Mouse (Mus musculus) limb, embryonic 14.5 days (tissue): ENCODE data around the gene Tusc2. TPM values are rescaled to one million over a fixed set of nuclear protein-coding genes. Genes with fewer than 3 reads are reported as not detected.
"Not testable (repeated sequence)": the region's sequence is repeated elsewhere in the genome, so short reads cannot be mapped to it uniquely, and the experiment has no call there.

Source experiments
- ATAC-seq: fragments of 200-750 bp; cut with Nextera tagmentation; 2 replicates; pipeline ENCODE4 v1.8.0; 2017; ENCODE audit warnings: low read depth, moderate number of reproducible peaks, moderate TSS enrichment; ENCODE audit not compliant: low FRiP score
- DNase-seq: peaks from one replicate; pipeline ENCODE4 v3.0.0-alpha.2; 2015; ENCODE audit warnings: low spot score
- H3K27ac ChIP-seq: fragments of 300-500 bp; sonication (generic); replicated peaks from 2 replicates; pipeline ENCODE4 v1.5.1; 2014; ENCODE audit warnings: low read depth, mild to moderate bottlenecking, low read length, moderate library complexity, mixed read lengths
- H3K27me3 ChIP-seq: fragments of 300-500 bp; sonication (generic); 2 replicates; pipeline ENCODE4 v1.6.1; 2014; ENCODE audit warnings: low read length, mixed read lengths; ENCODE audit not compliant: control insufficient read depth, insufficient read depth
- H3K36me3 ChIP-seq: fragments of 300-500 bp; sonication (generic); 2 replicates; pipeline ENCODE4 v1.6.1; 2014; ENCODE audit warnings: mild to moderate bottlenecking, low read length, moderate library complexity, mixed read lengths; ENCODE audit not compliant: control insufficient read depth, insufficient read depth
- H3K4me1 ChIP-seq: fragments of 300-500 bp; sonication (generic); 2 replicates; pipeline ENCODE4 v1.6.1; 2014; ENCODE audit warnings: antibody characterized with exemption, low read length, mixed read lengths; ENCODE audit not compliant: control insufficient read depth, insufficient read depth
- H3K4me2 ChIP-seq: fragments of 300-500 bp; sonication (generic); replicated peaks from 2 replicates; pipeline ENCODE4 v1.6.1; 2014; ENCODE audit warnings: low read depth, mild to moderate bottlenecking, low read length, moderate library complexity; ENCODE audit not compliant: severe bottlenecking
- H3K4me3 ChIP-seq: fragments of 300-500 bp; sonication (generic); replicated peaks from 2 replicates; pipeline ENCODE4 v1.5.1; 2014; ENCODE audit warnings: low read length
- H3K9ac ChIP-seq: fragments of 300-500 bp; sonication (generic); 2 replicates; pipeline ENCODE4 v1.6.1; 2014; ENCODE audit warnings: mild to moderate bottlenecking, low read depth, low read length, moderate library complexity; ENCODE audit not compliant: severe bottlenecking
- H3K9me3 ChIP-seq: fragments of 300-500 bp; sonication (generic); 2 replicates; pipeline ENCODE4 v1.6.1; 2016; ENCODE audit warnings: low read length; ENCODE audit not compliant: control insufficient read depth
- POLR2A ChIP-seq: fragments of 200-500 bp; IDR thresholded peaks from 2 replicates; pipeline ENCODE4 v1.8.0; 2012; ENCODE audit warnings: inconsistent platforms, mild to moderate bottlenecking, moderate library complexity, borderline replicate concordance; ENCODE audit not compliant: insufficient read depth, insufficient read length; ENCODE audit errors: extremely low read depth
- WGBS: fragments of 180-500 bp; shearing (Covaris S2); extraction: QIAGEN DNeasy Blood & Tissue Kit; methylation state at CpG from one replicate; pipeline ENCODE4 v1.1.7; 2014; 5-methylcytosine and 5-hydroxymethylcytosine counted together
- polyA plus RNA-seq, 2 experiments: library from polyadenylated mRNA; depleted of rRNA in 1 of 2; stranded (reverse) in 1 of 2; unstranded in 1 of 2; fragments of >200 nt; fragmentation: Nextera tagmentation in 1 of 2; extraction: Ambion mirVana in 1 of 2; gene quantifications; 2 replicates each; pipeline versions ENCODE4 v1.2.1 to v1.2.3; 2012 to 2014

Gene Tusc2
- polyA plus RNA-seq, 2 experiments, result 35.8 to 43.0 TPM

GRCm38 (mm10) chr9:107570845-107571244 is 7.8 kb downstream of the Tusc2 start:
- Histone ChIP-seq H3K4me1 (peaks cover 27% of the 10 kb centered on the region), H3K9ac (no peak overlapping the region; the same call in 1 of the 2 replicates), H3K4me2 (peak overlapping the region; percentile 93), H3K27me3 (no peaks in the 10 kb centered on the region), H3K36me3 (peaks cover 37% of the 10 kb centered on the region), H3K27ac (no peak overlapping the region), H3K4me3 (peak overlapping the region; percentile 75), H3K9me3 (no peaks in the 10 kb centered on the region)
- no peak for DNase-seq
- no peak for ATAC-seq
- WGBS, result 91% methylated on average over 21 of the region's 21 CpGs
- no peak for TF ChIP-seq POLR2A

- Histone ChIP-seq H3K27me3 (no peaks in the 10 kb centered on the region), H3K4me2 (0 out of 2 replicates have a peak overlapping the region, but pooled peaks have one; percentile 93), H3K9me3 (no peaks in the 10 kb centered on the region), H3K4me3 (no peak overlapping the region), H3K27ac (no peak overlapping the region), H3K4me1 (peaks cover 36% of the 10 kb centered on the region), H3K36me3 (peaks cover 37% of the 10 kb centered on the region), H3K9ac (no peak overlapping the region; the same call in 1 of the 2 replicates)
- TF ChIP-seq POLR2A, result no peak
- WGBS, result 91% methylated on average over 22 of the region's 22 CpGs
- no peak for DNase-seq
- no peak for ATAC-seq
These were observed 8.7 kb downstream of the Tusc2 start for GRCm38 (mm10) chr9:107571534-107572326.

GRCm38 (mm10) chr9:107572327-107572662 is 9.2 kb downstream of the Tusc2 start:
- Histone ChIP-seq H3K4me3 (no peak overlapping the region), H3K36me3 (peaks cover 37% of the 10 kb centered on the region), H3K4me2 (no peak overlapping the region), H3K27ac (no peak overlapping the region), H3K9ac (no peak overlapping the region), H3K4me1 (peaks cover 41% of the 10 kb centered on the region), H3K27me3 (no peaks in the 10 kb centered on the region), H3K9me3 (no peaks in the 10 kb centered on the region)
- 97% methylated on average over 2 of the region's 2 CpGs for WGBS
- no peak for TF ChIP-seq POLR2A
- DNase-seq (no peak), ATAC-seq (no peak)

GRCm38 (mm10) chr9:107573774-107574173 is 10.7 kb downstream of the Tusc2 start:
- H3K27me3 ChIP-seq, H3K9me3 ChIP-seq, H3K4me3 ChIP-seq, H3K4me2 ChIP-seq, DNase-seq, H3K27ac ChIP-seq, H3K9ac ChIP-seq, ATAC-seq: not testable (repeated sequence)
- peaks cover 38% of the 10 kb centered on the region for H3K4me1 ChIP-seq
- peaks cover 37% of the 10 kb centered on the region for H3K36me3 ChIP-seq
- 82% methylated on average over 6 of the region's 6 CpGs for WGBS

GRCm38 (mm10) chr9:107575579-107576356 is 12.7 kb downstream of the Tusc2 start:
- Histone ChIP-seq H3K27me3 (no peaks in the 10 kb centered on the region), H3K4me3 (no peak overlapping the region), H3K9ac (no peak overlapping the region), H3K27ac (peak overlapping the region; percentile 75), H3K4me1 (peaks cover 31% of the 10 kb centered on the region), H3K36me3 (peaks cover 36% of the 10 kb centered on the region), H3K4me2 (no peak overlapping the region), H3K9me3 (no peaks in the 10 kb centered on the region)
- TF ChIP-seq POLR2A, result no peak
- whole genome bisulfite sequencing, result 82% methylated on average over 14 of the region's 14 CpGs
- DNase-seq (peak; percentile 68), ATAC-seq (no peak)
